Mouse (Mus musculus): ENCODE measurements around the gene Thy1. TPM values are rescaled to one million over a fixed set of nuclear protein-coding genes. Genes with fewer than 3 reads are reported as not detected.

The Thy1 gene
- polyA plus RNA-seq (2012; rRNA removed; ENCODE audit: low replicate concordance): 96.2 and 370 TPM in 2 replicates

DNA sequence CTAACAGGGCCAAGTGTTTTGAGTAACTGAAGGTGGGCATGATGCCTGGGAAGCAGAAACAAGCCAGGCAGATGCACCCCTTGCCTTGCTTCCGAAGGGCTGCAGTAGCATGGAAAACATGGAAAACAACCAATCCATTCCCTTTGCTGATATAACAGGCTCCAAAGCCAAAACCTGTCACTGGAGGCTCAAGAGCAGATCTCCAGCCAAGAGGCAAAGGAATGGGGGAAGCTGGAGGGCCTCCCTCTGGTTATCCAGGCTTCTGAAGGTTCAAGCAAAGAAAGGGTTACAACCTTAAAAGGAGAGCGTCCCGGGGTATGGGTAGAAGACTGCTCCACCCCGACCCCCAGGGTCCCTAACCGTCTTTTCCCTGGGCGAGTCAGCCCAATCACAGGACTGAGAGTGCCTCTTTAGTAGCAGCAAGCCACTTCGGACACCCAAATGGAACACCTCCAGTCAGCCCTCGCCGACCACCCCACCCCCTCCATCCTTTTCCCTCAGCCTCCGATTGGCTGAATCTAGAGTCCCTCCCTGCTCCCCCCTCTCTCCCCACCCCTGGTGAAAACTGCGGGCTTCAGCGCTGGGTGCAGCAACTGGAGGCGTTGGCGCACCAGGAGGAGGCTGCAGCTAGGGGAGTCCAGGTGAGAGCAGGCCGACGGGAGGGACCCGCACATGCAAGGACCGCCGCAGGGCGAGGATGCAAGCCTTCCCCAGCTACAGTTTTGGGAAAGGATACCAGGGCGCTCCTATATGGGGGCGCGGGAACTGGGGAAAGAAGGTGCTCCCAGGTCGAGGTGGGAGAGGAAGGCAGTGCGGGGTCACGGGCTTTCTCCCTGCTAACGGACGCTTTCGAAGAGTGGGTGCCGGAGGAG lies at the start of gene Thy1:
Thy1 (plus strand) TSS at position 549 of the 872 bp plus-strand sequence.

DNA sequence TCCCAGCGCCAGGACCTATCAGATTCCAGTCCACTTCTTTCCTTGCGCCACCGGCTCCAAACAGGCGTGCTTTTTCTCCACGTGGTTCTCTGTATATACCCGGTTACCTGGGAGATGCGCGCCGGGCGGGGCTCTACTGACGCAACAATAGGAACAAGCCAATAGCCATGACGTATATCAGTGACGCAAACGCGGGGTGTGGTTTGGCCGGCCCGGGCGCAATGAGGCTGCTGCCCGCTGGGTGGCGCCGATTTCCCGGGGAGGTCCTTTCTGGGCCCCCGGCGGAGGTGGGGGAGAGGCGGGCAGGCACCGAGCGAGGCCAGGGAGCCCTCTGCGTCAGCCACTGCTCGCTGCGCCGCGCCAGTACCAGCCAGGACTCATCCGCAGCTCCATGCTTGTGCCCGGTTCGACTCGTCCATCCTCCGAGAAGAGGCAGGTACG lies 23.6 kb downstream of the Thy1 start, which contains the start of gene Usp2:
Usp2 (plus strand) TSS at position 237 of the 441 bp plus-strand sequence.

Other genes with a start within 250 kb of the Thy1 start
- gene Usp2, start 23.6 kb downstream of the Thy1 start, polyA plus RNA-seq (2012; rRNA removed; ENCODE audit: low replicate concordance): 7.9 and 15.6 TPM in 2 replicates
- 0.19 and 0.22 TPM in 2 replicates for gene Mfrp, start 58.3 kb downstream of the Thy1 start, polyA plus RNA-seq (2012; rRNA removed; ENCODE audit: low replicate concordance)
- gene C1qtnf5, start 63.9 kb downstream of the Thy1 start, polyA plus RNA-seq (2012; rRNA removed; ENCODE audit: low replicate concordance): 29.5 and 33.1 TPM in 2 replicates
- gene Gm49380, start 70.1 kb downstream of the Thy1 start, polyA plus RNA-seq (2012; rRNA removed; ENCODE audit: low replicate concordance): 0.23 TPM in 1 of 2 replicates, not detected in the other
- gene Rnf26, start 70.1 kb downstream of the Thy1 start, polyA plus RNA-seq (2012; rRNA removed; ENCODE audit: low replicate concordance): 31.5 and 51.6 TPM in 2 replicates
- 257 and 403 TPM in 2 replicates for gene Mcam, start 91.1 kb downstream of the Thy1 start, polyA plus RNA-seq (2012; rRNA removed; ENCODE audit: low replicate concordance)
- 11.5 and 18.6 TPM in 2 replicates for gene Cbl, start 190.7 kb downstream of the Thy1 start, polyA plus RNA-seq (2012; rRNA removed; ENCODE audit: low replicate concordance)
- not detected in 2 replicates for gene Ccdc153, start 197.3 kb downstream of the Thy1 start, polyA plus RNA-seq (2012; rRNA removed; ENCODE audit: low replicate concordance)
- gene Pdzd3, start 208.1 kb downstream of the Thy1 start, polyA plus RNA-seq (2012; rRNA removed; ENCODE audit: low replicate concordance): 0.10 and 0.13 TPM in 2 replicates
- 23.7 and 26.2 TPM in 2 replicates for gene Nlrx1, start 225.2 kb downstream of the Thy1 start, polyA plus RNA-seq (2012; rRNA removed; ENCODE audit: low replicate concordance)
- 4.6 and 20.7 TPM in 2 replicates for gene Abcg4, start 245.2 kb downstream of the Thy1 start, polyA plus RNA-seq (2012; rRNA removed; ENCODE audit: low replicate concordance)